Mouse (Mus musculus) liver, embryonic 16.5 days (tissue): ENCODE data around the gene 4921524J17Rik. TPM values are rescaled to one million over a fixed set of nuclear protein-coding genes. Genes with fewer than 3 reads are reported as not detected.
A peak's percentile ranks its signal among the peaks of the same experiment; 100 is the strongest.

Source experiments
- ATAC-seq: fragments of 200-750 bp; cut with Nextera tagmentation; 2 replicates; pipeline ENCODE4 v1.8.0; 2017; ENCODE audit warnings: low read depth, mild to moderate bottlenecking, moderate number of reproducible peaks, moderate library complexity
- H3K27ac ChIP-seq: fragments of 300-500 bp; sonication (generic); 2 replicates; pipeline ENCODE4 v1.5.1; 2014; ENCODE audit warnings: mild to moderate bottlenecking, low read length
- H3K27me3 ChIP-seq: fragments of 300-500 bp; sonication (generic); 2 replicates; pipeline ENCODE4 v1.6.1; 2014; ENCODE audit warnings: low read depth, low read length, mixed read lengths; ENCODE audit not compliant: control insufficient read depth, insufficient read depth
- H3K36me3 ChIP-seq: fragments of 300-500 bp; sonication (generic); 2 replicates; pipeline ENCODE4 v1.6.1; 2014; ENCODE audit warnings: mild to moderate bottlenecking; ENCODE audit not compliant: control insufficient read depth, insufficient read depth
- H3K4me1 ChIP-seq: fragments of 300-500 bp; sonication (generic); 2 replicates; pipeline ENCODE4 v1.6.1; 2014; ENCODE audit warnings: low read depth, low read length, mixed read lengths; ENCODE audit not compliant: control insufficient read depth
- H3K4me2 ChIP-seq: fragments of 300-500 bp; sonication (generic); 2 replicates; pipeline ENCODE4 v1.6.1; 2014; ENCODE audit warnings: low read depth, low read length, mixed read lengths
- H3K4me3 ChIP-seq: fragments of 300-500 bp; sonication (generic); 2 replicates; pipeline ENCODE4 v1.5.1; 2014; ENCODE audit warnings: low read depth, mild to moderate bottlenecking, low read length
- H3K9ac ChIP-seq: fragments of 300-500 bp; sonication (generic); 2 replicates; pipeline ENCODE4 v1.6.1; 2014; ENCODE audit warnings: low read depth, low read length
- H3K9me3 ChIP-seq: fragments of 300-500 bp; sonication (generic); replicated peaks from 2 replicates; pipeline ENCODE4 v1.6.1; 2016; ENCODE audit warnings: low read length; ENCODE audit not compliant: control insufficient read depth
- WGBS: fragments of 180-500 bp; shearing (Covaris S2); extraction: QIAGEN DNeasy Blood & Tissue Kit; methylation state at CpG from one replicate; pipeline ENCODE4 v1.1.7; 2014; ENCODE audit not compliant: insufficient replicate concordance; 5-methylcytosine and 5-hydroxymethylcytosine counted together
- polyA plus RNA-seq: library from polyadenylated mRNA; unstranded; fragments of >200 nt; fragmentation: Nextera tagmentation; extraction: Ambion mirVana; gene quantifications from 2 replicates; pipeline ENCODE4 v1.2.1, GENCODE M21; 2015

Gene 4921524J17Rik
- polyA plus RNA-seq, 1 experiment from 2014 or later: 14.5 TPM

- no peaks in the 10 kb centered on the region for H3K9me3 ChIP-seq
- H3K36me3 ChIP-seq: no peaks in the 10 kb centered on the region
- no peak overlapping the region for H3K4me3 ChIP-seq
- WGBS: 77% methylated on average over 4 of the region's 4 CpGs
- H3K4me2 ChIP-seq: no peak overlapping the region
- H3K27me3 ChIP-seq: no peaks in the 10 kb centered on the region
- H3K4me1 ChIP-seq: peaks cover 32% of the 10 kb centered on the region
- no peak overlapping the region for H3K27ac ChIP-seq
- H3K9ac ChIP-seq: no peak overlapping the region
- ATAC-seq: no peak
These were observed 34.1 kb downstream of the 4921524J17Rik start for GRCm38 (mm10) chr8:85398548-85398947.

- no peak overlapping the region for H3K9ac ChIP-seq
- ATAC-seq: peak; percentile 82
- H3K27me3 ChIP-seq: no peaks in the 10 kb centered on the region
- H3K4me2 ChIP-seq: 0 out of 2 replicates have a peak overlapping the region, but pooled peaks have one; percentile 49
- H3K4me3 ChIP-seq: no peak overlapping the region
- no peaks in the 10 kb centered on the region for H3K9me3 ChIP-seq
- H3K4me1 ChIP-seq: peaks cover 32% of the 10 kb centered on the region
- whole genome bisulfite sequencing: 37% methylated on average over 5 of the region's 5 CpGs
- peak overlapping the region; percentile 48 for H3K27ac ChIP-seq
- H3K36me3 ChIP-seq: no peaks in the 10 kb centered on the region
These were observed 35.1 kb downstream of the 4921524J17Rik start for GRCm38 (mm10) chr8:85397508-85397907.

- peaks cover 36% of the 10 kb centered on the region for H3K4me1 ChIP-seq
- H3K4me3 ChIP-seq: peak overlapping the region; percentile 27; the same call in 1 of the 2 replicates
- peak overlapping the region; percentile 49 for H3K4me2 ChIP-seq
- no peaks in the 10 kb centered on the region for H3K36me3 ChIP-seq
- H3K27ac ChIP-seq: peak overlapping the region; percentile 82
- H3K9me3 ChIP-seq: no peaks in the 10 kb centered on the region
- peak overlapping the region; percentile 45 for H3K9ac ChIP-seq
- H3K27me3 ChIP-seq: no peaks in the 10 kb centered on the region
- ATAC-seq: peak; percentile 48
- 22% methylated on average over 5 of the region's 5 CpGs for WGBS
These were observed 36.1 kb downstream of the 4921524J17Rik start for GRCm38 (mm10) chr8:85396432-85397079.

- Histone ChIP-seq H3K4me1 (peaks cover 42% of the 10 kb centered on the region), H3K27ac (peak overlapping the region; percentile 82), H3K9me3 (no peaks in the 10 kb centered on the region), H3K27me3 (no peaks in the 10 kb centered on the region), H3K36me3 (no peaks in the 10 kb centered on the region), H3K4me3 (peak overlapping the region; percentile 27; the same call in 1 of the 2 replicates), H3K9ac (peak overlapping the region; percentile 45), H3K4me2 (peak overlapping the region; percentile 49)
- ATAC-seq: peak; percentile 74
- 29% methylated on average over 8 of the region's 8 CpGs for WGBS
These were observed 36.8 kb downstream of the 4921524J17Rik start for GRCm38 (mm10) chr8:85395681-85396431.

GRCm38 (mm10) chr8:85395017-85395416 lies 37.6 kb downstream of the 4921524J17Rik start:
- H3K27ac ChIP-seq: no peak overlapping the region
- H3K4me3 ChIP-seq: no peak overlapping the region
- H3K36me3 ChIP-seq: no peaks in the 10 kb centered on the region
- H3K4me2 ChIP-seq: no peak overlapping the region
- no peak for ATAC-seq
- H3K9ac ChIP-seq: no peak overlapping the region
- peaks cover 42% of the 10 kb centered on the region for H3K4me1 ChIP-seq
- H3K27me3 ChIP-seq: no peaks in the 10 kb centered on the region
- WGBS: 12% methylated on average over 3 of the region's 3 CpGs
- H3K9me3 ChIP-seq: no peaks in the 10 kb centered on the region

- Histone ChIP-seq H3K27me3 (no peaks in the 10 kb centered on the region), H3K27ac (no peak overlapping the region), H3K36me3 (no peaks in the 10 kb centered on the region), H3K9ac (no peak overlapping the region), H3K4me3 (no peak overlapping the region), H3K4me2 (no peak overlapping the region), H3K4me1 (peaks cover 42% of the 10 kb centered on the region), H3K9me3 (no peaks in the 10 kb centered on the region)
- no peak for ATAC-seq
- 75% methylated on average over 6 of the region's 6 CpGs for WGBS
These were observed 39.4 kb downstream of the 4921524J17Rik start for GRCm38 (mm10) chr8:85393199-85393598.

GRCm38 (mm10) chr8:85391438-85391837 lies 41.2 kb downstream of the 4921524J17Rik start:
- 22% methylated on average over 1 of the region's 1 CpGs for WGBS
- 0 out of 2 replicates have a peak, but pooled peaks have one; percentile 35 for ATAC-seq

GRCm38 (mm10) chr8:85386205-85386604 lies 46.4 kb downstream of the 4921524J17Rik start, which contains the start of gene Mylk3:
TSS of gene Mylk3 (minus strand) at chr8:85386345.
- no peaks in the 10 kb centered on the region for H3K27me3 ChIP-seq
- H3K9ac ChIP-seq: no peak within 1 kb of the TSS
- no peaks in the 10 kb centered on the region for H3K9me3 ChIP-seq
- no peak within 1 kb of the TSS for H3K4me3 ChIP-seq
- ATAC-seq: no peak
- H3K36me3 ChIP-seq: no peaks in the 10 kb centered on the region
- 75% methylated on average over 6 of the region's 6 CpGs for WGBS
- H3K4me1 ChIP-seq: peaks cover 25% of the 10 kb centered on the region
- no peak within 1 kb of the TSS for H3K4me2 ChIP-seq
- no peak within 1 kb of the TSS for H3K27ac ChIP-seq

More at GRCm38 (mm10) chr8:85391438-85391837, 41.2 kb downstream of the 4921524J17Rik start:
- no peak overlapping the region for H3K9ac ChIP-seq
- H3K27me3 ChIP-seq: no peaks in the 10 kb centered on the region
- H3K4me3 ChIP-seq: no peak overlapping the region
- H3K9me3 ChIP-seq: no peaks in the 10 kb centered on the region
- H3K27ac ChIP-seq: no peak overlapping the region
- H3K36me3 ChIP-seq: no peaks in the 10 kb centered on the region
- no peak overlapping the region for H3K4me2 ChIP-seq
- peaks cover 29% of the 10 kb centered on the region for H3K4me1 ChIP-seq

GRCm38 (mm10) chr8:85381926-85382325 lies 50.7 kb downstream of the 4921524J17Rik start:
- Histone ChIP-seq H3K4me2 (peak overlapping the region; percentile 58), H3K4me1 (peaks cover 39% of the 10 kb centered on the region)

More at GRCm38 (mm10) chr8:85381926-85382325, 50.7 kb downstream of the 4921524J17Rik start:
- Histone ChIP-seq H3K27me3 (no peaks in the 10 kb centered on the region), H3K9me3 (no peaks in the 10 kb centered on the region), H3K36me3 (no peaks in the 10 kb centered on the region), H3K9ac (peak overlapping the region; percentile 67), H3K4me3 (peak overlapping the region; percentile 69), H3K27ac (peak overlapping the region; percentile 98)
- no peak for ATAC-seq
- 50% methylated on average over 4 of the region's 4 CpGs for WGBS
